Mouse (Mus musculus): Measurements from ENCODE around the gene Ubl7.
A peak's percentile ranks its signal among the peaks of the same experiment; 100 is the strongest.

The Ubl7 gene

GRCm38 (mm10) chr9:57968166-57968771, 57.5 kb downstream of the Ubl7 start:
- DNase-seq, result peak; percentile 67 to 79

DNA sequence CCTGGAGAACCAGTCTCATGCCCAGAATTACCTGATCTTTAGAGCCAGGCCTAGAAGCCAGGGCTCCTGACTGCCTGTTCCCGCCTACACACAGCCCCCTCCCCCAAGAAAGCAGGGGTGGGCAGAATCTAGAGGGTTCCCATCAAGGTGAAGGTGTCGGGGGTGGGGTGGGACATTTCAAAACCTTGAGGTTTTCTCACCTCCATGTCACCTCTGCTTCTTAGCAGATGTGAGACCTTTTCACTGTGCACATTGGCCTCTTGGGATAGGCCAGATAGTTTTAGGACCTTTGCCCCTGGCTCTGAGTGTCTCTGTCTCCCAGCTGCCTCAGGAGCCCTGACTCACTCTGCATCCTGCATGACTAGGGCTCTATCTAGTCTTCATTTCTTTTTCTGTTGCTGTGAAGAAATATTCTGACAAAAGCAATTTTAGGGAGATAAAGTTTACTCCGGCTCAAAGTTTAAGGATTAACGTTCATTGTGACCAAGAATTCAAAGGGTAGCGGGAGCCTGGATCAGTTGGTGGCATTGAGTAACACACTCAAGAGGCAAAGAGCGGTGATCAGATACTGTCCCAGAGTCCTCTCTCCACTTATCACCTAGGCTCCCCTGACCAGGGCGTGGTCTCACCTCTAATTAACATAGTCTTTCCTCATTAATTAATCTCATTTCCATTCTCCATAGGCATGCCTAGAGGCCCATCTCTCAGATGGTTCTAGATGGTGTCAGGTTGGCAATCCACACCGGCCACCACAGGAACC, 58.2 kb downstream of the Ubl7 start:
- DNase-seq, result peak; percentile 29 to 50

DNA sequence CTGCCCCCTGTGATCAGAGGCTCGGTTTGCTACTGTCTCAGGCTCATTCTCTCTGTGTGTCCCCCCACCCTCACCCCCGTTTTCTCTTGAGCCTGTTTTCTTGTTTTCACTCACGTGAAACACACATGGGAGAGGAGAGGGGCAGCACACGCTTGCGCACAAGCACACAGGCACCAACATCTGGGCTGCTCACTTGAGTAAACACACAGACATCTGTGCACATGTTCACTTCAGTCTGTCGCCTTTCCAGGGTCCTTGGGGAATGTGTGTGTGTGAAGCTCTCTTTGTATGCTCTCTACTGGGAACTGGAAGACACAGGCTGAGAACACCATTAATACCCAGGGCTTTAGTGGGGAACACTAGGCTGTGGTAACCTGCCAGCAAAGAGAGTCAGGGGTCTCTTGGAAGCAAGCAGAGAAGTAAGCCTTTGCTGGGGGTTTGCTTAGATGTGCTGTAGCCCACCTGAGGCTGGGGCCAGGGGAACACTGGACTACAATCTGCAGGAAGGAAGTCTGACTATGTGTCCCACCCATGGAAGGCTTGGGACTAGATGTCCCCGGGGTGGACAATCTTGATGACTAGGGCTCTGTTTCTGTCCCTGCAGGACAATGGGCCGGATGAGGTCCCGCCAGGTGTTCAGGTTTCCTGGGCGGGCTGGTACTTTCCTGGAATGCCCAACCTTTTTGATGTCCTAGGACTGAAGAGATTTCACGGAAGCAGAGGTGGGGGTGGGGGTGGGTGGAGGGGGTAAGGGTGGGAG, 59.1 kb downstream of the Ubl7 start:
- peak; percentile 44 to 67 for DNase-seq

DNA sequence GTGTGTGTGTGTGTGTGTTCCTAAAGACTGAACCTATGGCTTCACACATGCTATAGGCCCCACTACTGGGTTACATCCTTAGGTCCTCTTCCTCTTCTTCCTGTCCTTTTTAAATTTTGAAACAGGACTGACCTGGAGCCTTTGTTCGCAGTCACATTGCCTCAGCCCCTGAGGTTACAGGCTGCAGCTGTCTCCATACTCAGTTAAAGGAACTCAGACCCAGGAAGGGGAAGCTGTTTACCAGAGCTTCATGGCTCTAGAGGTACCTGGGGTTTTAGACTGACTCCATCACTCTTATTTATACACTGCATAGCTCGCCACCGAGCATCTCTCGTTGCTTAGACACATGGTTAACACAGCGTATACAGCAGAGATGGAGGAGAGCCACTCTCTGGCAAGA, 60.6 kb downstream of the Ubl7 start:
- DNase-seq, result no peak

- DNase-seq, result peak; percentile 83 to 90
Observed at GRCm38 (mm10) chr9:57972141-57972591, 61.4 kb downstream of the Ubl7 start.

DNA sequence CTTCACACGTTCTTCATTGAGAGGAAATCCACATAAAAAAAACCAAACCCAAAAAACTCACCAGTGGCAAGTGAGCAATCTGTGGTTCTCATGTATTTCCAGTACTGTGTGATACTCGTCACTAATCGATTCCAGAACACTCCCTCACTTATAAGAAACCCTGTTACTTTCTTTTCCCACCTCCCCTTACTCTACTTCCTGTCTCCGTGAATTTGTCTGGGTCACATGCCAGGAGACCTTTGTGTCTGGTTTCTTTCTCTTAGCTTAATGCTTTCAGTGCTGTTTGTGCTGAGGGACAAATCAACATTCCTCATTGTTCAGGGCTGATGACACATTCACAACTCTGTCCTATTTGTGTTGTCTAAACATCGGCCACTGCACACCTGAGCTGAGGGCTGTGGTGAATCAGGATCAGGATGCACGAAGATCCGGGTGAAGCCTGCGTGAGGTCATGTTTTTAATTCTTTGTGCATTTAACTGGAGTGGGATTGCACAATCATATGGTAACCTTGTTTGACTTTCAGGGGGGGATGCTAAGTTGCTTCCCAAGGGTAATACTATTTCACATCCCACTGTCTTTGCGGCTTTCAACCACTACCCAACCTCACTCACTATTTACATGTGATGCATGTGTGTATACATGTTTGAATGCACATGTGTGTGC, 62.1 kb downstream of the Ubl7 start:
- DNase-seq, result no peak

- DNase-seq, result no peak
Observed at GRCm38 (mm10) chr9:57973440-57974066, 62.8 kb downstream of the Ubl7 start.

GRCm38 (mm10) chr9:57974221-57974620, 63.4 kb downstream of the Ubl7 start:
- DNase-seq, result no peak

DNA sequence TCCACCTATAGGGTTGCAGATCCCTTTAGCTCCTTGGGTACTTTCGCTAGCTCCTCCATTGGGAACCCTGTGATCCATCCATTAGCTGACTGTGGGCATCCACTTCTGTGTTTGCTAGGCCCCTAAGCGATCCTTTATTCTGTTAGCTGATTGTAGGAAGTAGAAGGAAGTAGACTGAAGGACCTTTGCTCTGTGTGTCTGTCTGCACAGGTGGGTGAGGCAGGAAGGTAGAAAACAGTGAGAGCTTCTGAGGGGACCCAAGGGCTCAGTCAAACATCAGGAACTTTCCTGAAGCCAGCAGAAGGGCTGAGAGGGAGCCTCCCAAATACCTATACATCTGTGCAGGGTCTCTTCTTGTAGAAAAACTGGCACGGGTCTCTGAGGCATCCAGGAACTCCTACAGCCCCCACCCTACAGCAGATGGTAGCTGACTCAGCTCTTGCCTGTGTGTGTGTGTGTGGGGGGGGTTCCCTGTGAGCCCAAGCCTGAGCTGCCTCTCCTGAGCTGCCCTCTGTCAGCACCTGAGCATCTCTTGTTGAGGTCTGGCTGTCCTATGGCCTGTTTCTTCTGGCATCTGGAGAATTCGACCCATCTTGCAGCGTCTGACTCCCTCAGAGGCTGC, 64.5 kb downstream of the Ubl7 start:
- DNase-seq, result peak in 1 of 2 experiments; percentile 45

GRCm38 (mm10) chr9:57978025-57978424, 67.2 kb downstream of the Ubl7 start:
- DNase-seq, result no peak

DNA sequence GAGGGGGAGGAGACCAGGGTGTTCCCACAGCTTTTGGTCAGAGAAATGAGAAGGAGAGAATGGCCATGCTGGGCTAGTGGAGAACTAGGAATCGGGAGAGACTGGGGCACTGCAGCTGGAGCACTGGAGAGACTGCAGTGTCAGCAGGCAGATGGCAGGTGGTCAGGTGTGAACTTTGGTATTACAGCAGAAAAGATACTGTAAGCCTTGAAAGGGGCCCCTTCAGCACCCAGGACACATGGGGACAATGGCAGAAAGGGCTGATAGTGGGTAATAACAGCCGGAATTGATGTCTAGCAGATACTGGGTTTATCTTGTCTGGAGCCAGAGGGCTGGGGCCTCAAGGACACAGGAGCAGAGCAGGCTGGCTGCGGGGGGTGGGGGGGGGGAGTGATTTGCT, 68.1 kb downstream of the Ubl7 start:
- no peak for DNase-seq
